Mouse (Mus musculus): ENCODE results near the gene Dnajc5g. TPM values are rescaled to one million over a fixed set of nuclear protein-coding genes. Genes with fewer than 3 reads are reported as not detected.

Dnajc5g gene
- total RNA-seq, 1 experiment from 2014 or later = not detected

Other genes with a start within 250 kb of the Dnajc5g start
- gene Tmem214, start 238.3 kb upstream of the Dnajc5g start, total RNA-seq (2017) = 21.4 and 22.2 TPM in 2 replicates
- gene Agbl5, start 217.6 kb upstream of the Dnajc5g start, total RNA-seq (2017) = 12.3 and 14.7 TPM in 2 replicates
- gene Ost4, start 198.5 kb upstream of the Dnajc5g start, total RNA-seq (2017) = 124 and 149 TPM in 2 replicates
- gene Emilin1, start 192.9 kb upstream of the Dnajc5g start, total RNA-seq (2017) = 2.1 and 2.2 TPM in 2 replicates
- gene Khk, start 184.9 kb upstream of the Dnajc5g start, total RNA-seq (2017) = 25.7 and 28.2 TPM in 2 replicates
- 0.25 and 0.47 TPM in 2 replicates for gene Cgref1, start 160.7 kb upstream of the Dnajc5g start, total RNA-seq (2017)
- gene Preb, start 145.9 kb upstream of the Dnajc5g start, total RNA-seq (2017) = 299 and 306 TPM in 2 replicates
- gene Tcf23, start 137.6 kb upstream of the Dnajc5g start, total RNA-seq (2017) = not detected in 2 replicates
- gene Atraid, start 58.0 kb upstream of the Dnajc5g start, total RNA-seq (2017) = 50.5 and 56.0 TPM in 2 replicates
- gene Slc5a6, start 57.4 kb upstream of the Dnajc5g start, total RNA-seq (2017) = 2.4 and 5.0 TPM in 2 replicates
- gene Cad, start 51.5 kb upstream of the Dnajc5g start, total RNA-seq (2017) = 10.6 and 19.6 TPM in 2 replicates
- not detected in 2 replicates for gene Slc30a3, start 2.0 kb downstream of the Dnajc5g start, total RNA-seq (2017)
- gene Trim54, start 10.4 kb downstream of the Dnajc5g start, total RNA-seq (2017) = not detected in 2 replicates
- not detected in 2 replicates for gene Ucn, start 32.5 kb downstream of the Dnajc5g start, total RNA-seq (2017)
- gene Mpv17, start 48.0 kb downstream of the Dnajc5g start, total RNA-seq (2017) = 17.2 and 25.9 TPM in 2 replicates
- 2.8 and 3.6 TPM in 2 replicates for gene Gm29609, start 73.6 kb downstream of the Dnajc5g start, total RNA-seq (2017)
- 86.1 and 86.9 TPM in 2 replicates for gene Gtf3c2, start 73.9 kb downstream of the Dnajc5g start, total RNA-seq (2017)
- gene Snx17, start 86.9 kb downstream of the Dnajc5g start, total RNA-seq (2017) = 41.3 and 46.7 TPM in 2 replicates
- gene Eif2b4, start 87.1 kb downstream of the Dnajc5g start, total RNA-seq (2017) = 22.1 and 33.1 TPM in 2 replicates
- gene Zfp513, start 96.0 kb downstream of the Dnajc5g start, total RNA-seq (2017) = 18.8 and 21.6 TPM in 2 replicates
- 116 and 124 TPM in 2 replicates for gene Ppm1g, start 114.4 kb downstream of the Dnajc5g start, total RNA-seq (2017)
- gene Nrbp1, start 134.6 kb downstream of the Dnajc5g start, total RNA-seq (2017) = 249 and 258 TPM in 2 replicates
- not detected in 2 replicates for gene Gm9970, start 134.9 kb downstream of the Dnajc5g start, total RNA-seq (2017)
- 17.8 and 18.7 TPM in 2 replicates for gene Krtcap3, start 145.4 kb downstream of the Dnajc5g start, total RNA-seq (2017)
- 30.0 and 51.6 TPM in 2 replicates for gene Ift172, start 184.8 kb downstream of the Dnajc5g start, total RNA-seq (2017)
- not detected in 2 replicates for gene Fndc4, start 189.8 kb downstream of the Dnajc5g start, total RNA-seq (2017)
- not detected in 2 replicates for gene Gckr, start 191.2 kb downstream of the Dnajc5g start, total RNA-seq (2017)

All from neutrophil, adult 5-6 weeks (primary cell).